Mouse (Mus musculus): ENCODE data around the gene Nhp2. TPM values are rescaled to one million over a fixed set of nuclear protein-coding genes. Genes with fewer than 3 reads are reported as not detected.
"Not testable (repeated sequence)": the region's sequence is repeated elsewhere in the genome, so short reads cannot be mapped to it uniquely, and the experiment has no call there.

The Nhp2 gene
- polyA plus RNA-seq, 2 experiments: 78.3 to 136 TPM

DNA sequence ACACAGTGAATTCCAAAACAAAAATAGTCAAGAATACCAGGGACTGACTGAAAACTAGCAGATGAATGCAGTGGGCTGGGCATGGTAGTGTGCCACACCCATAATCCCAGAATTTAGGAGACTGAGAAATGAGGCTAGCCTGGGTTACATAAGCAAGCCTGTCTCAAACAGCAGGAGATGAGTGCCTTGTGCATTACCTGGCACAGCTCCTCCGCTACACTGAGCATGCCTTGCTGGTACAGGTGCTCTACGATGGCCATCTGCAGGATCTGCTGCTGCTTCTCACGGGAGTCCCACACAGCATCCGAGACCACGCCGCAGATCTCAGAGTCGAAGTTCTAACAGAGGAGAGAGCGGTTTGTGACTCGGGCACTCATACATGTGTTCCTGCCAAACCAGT is 7.9 kb downstream of the Nhp2 start:
- peaks cover 0 to 3% of the 10 kb centered on the region in 2 experiments; a peak in 2 of 4 replicates for H3K4me1 ChIP-seq (replicated peaks; ENCODE audit: control insufficient read depth in 2 of 2, insufficient read depth in 2 of 2, low read length in 1 of 2)
- no peaks in the 10 kb centered on the region for H3K27me3 ChIP-seq (ENCODE audit: control insufficient read depth, insufficient read depth, low read length)
- H3K9me3 ChIP-seq (ENCODE audit: control insufficient read depth, low read length): no peaks in the 10 kb centered on the region
- no peak overlapping the region for H3K27ac ChIP-seq
- no peak for ATAC-seq (ENCODE audit: insufficient read depth)
- 83% methylated on average over 9 of the region's 9 CpGs for WGBS (ENCODE audit: insufficient replicate concordance)
- H3K4me3 ChIP-seq (ENCODE audit: insufficient read depth in 1 of 2, low read depth in 2 of 2, low read length in 2 of 2): no peak overlapping the region
- no peak for DNase-seq (ENCODE audit: low read depth in 3 of 3, low spot score in 3 of 3)
- no peak overlapping the region for H3K9ac ChIP-seq (replicated peaks)
- no peak for TF ChIP-seq CTCF (IDR thresholded peaks at IDR 0.05; ENCODE audit: low read depth)
- TF ChIP-seq EP300 (IDR thresholded peaks at IDR 0.05; ENCODE audit: low read depth): no peak
- peaks cover 44% of the 10 kb centered on the region for H3K36me3 ChIP-seq (replicated peaks; ENCODE audit: control insufficient read depth, insufficient read depth, low read depth)
- H3K4me2 ChIP-seq (ENCODE audit: low read depth): no peak overlapping the region

DNA sequence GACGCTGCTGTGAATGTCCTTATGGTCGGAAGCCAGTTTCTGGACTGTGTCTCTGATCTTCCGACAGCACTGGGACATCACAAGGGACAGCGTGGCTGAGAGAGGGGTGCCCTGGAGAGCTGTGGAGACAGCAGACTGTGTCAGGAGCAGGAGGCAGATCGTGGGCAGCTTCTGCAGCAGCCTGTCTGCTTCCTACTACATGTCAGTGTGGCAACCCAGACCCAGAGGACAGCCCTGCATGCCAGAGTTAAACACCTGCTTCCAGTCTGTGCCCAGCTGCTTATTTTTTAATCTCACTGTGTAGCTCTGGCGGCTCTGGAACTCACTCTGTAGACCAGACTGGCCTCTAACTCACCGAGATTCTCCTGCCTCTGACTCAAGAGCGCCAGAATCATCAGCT is 8.4 kb downstream of the Nhp2 start:
- peaks cover 39% of the 10 kb centered on the region for H3K36me3 ChIP-seq (replicated peaks; ENCODE audit: control insufficient read depth, insufficient read depth, low read depth)

DNA sequence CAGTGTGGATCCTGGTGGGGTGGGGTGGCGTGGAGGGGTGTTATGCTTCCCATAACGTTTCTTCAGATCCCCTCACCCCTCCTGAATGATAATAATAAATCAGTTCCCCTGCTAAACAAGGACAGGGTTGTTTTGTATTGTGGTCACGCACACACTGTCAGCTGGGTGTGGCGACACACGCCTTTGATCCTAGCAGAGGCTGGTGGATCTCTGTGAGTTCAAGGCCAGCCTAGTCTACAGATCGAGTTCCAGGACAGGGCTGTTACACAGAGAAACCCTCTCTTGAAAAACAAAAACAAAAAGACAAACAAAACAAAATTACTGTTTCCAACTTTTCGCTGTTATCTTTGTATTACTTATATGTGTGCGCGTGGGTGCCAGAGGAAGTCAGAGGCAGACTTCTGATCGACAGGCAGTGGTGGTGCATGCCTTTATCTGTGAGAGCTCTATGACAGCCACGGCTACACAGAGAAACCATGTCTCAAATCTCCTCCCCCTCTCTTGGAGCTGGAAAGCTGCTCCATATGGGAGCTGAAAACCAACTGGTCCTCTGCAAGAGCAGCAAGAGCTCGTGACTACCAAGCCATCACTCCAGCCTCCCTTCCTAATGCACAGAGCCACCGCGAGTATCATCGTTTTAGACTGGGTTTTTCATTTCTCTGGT is 10.2 kb downstream of the Nhp2 start:
- Histone ChIP-seq H3K9me3 (ENCODE audit: control insufficient read depth, low read length) (no peaks in the 10 kb centered on the region), H3K4me2 (ENCODE audit: low read depth) (no peak overlapping the region), H3K9ac (replicated peaks) (no peak overlapping the region), H3K4me1 (replicated peaks; ENCODE audit: control insufficient read depth in 2 of 2, insufficient read depth in 2 of 2, low read length in 1 of 2) (peaks cover 0 to 8% of the 10 kb centered on the region in 2 experiments; a peak in 2 of 4 replicates), H3K36me3 (replicated peaks; ENCODE audit: control insufficient read depth, insufficient read depth, low read depth) (peaks cover 21% of the 10 kb centered on the region), H3K27ac (no peak overlapping the region), H3K27me3 (ENCODE audit: control insufficient read depth, insufficient read depth, low read length) (no peaks in the 10 kb centered on the region), H3K4me3 (ENCODE audit: insufficient read depth in 1 of 2, low read depth in 2 of 2, low read length in 2 of 2) (no peak overlapping the region)
- no peak for DNase-seq (ENCODE audit: low read depth in 3 of 3, low spot score in 3 of 3)
- 43% methylated on average over 15 of the region's 15 CpGs for WGBS (ENCODE audit: insufficient replicate concordance)
- ATAC-seq (ENCODE audit: insufficient read depth): no peak
- no peak for TF ChIP-seq EP300 (IDR thresholded peaks at IDR 0.05; ENCODE audit: low read depth)
- TF ChIP-seq CTCF (IDR thresholded peaks at IDR 0.05; ENCODE audit: low read depth): no peak

More for the DNA sequence above, 8.4 kb downstream of the Nhp2 start:
- H3K4me3 ChIP-seq (ENCODE audit: insufficient read depth in 1 of 2, low read depth in 2 of 2, low read length in 2 of 2): no peak overlapping the region
- no peaks in the 10 kb centered on the region for H3K9me3 ChIP-seq (ENCODE audit: control insufficient read depth, low read length)
- H3K27ac ChIP-seq: no peak overlapping the region
- no peak for ATAC-seq (ENCODE audit: insufficient read depth)
- TF ChIP-seq EP300 (IDR thresholded peaks at IDR 0.05; ENCODE audit: low read depth) (no peak), CTCF (IDR thresholded peaks at IDR 0.05; ENCODE audit: low read depth) (no peak)
- H3K4me2 ChIP-seq (ENCODE audit: low read depth): no peak overlapping the region
- H3K4me1 ChIP-seq (replicated peaks; ENCODE audit: control insufficient read depth in 2 of 2, insufficient read depth in 2 of 2, low read length in 1 of 2): peaks cover 0 to 3% of the 10 kb centered on the region in 2 experiments; a peak in 2 of 4 replicates
- H3K9ac ChIP-seq (replicated peaks): no peak overlapping the region
- 81% methylated on average over 8 of the region's 8 CpGs for WGBS (ENCODE audit: insufficient replicate concordance)
- no peak for DNase-seq (ENCODE audit: low read depth in 3 of 3, low spot score in 3 of 3)
- no peaks in the 10 kb centered on the region for H3K27me3 ChIP-seq (ENCODE audit: control insufficient read depth, insufficient read depth, low read length)

DNA sequence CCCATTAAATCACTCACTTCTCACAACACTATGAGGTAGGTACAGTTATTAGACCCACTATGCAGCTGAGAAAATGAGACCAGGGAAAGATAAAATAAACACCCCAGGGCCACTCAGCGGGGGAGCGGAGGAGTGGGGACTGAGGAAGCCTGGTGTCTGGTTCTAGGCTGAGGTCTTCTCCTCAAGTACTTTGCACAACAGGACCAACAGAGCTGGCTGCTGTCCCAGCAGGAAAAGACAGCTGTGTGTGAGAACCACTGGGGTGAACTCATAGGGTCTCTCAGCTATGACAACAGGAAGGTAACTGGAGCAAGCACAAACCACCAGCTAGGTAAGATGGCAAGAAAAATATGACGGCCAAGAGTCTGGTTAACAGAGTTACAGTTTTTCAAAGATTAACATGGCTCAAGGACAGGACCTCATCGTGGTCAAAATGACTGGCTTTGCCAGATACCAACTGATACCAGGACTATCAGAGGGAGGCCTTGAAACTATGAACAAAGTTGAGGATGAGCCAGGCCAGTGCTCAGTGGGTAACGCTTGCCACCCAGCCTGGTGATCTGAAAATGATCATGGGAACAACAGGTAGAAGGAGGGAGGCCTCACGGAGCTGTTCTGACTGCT is 12.7 kb downstream of the Nhp2 start:
- no peak overlapping the region for H3K4me3 ChIP-seq (ENCODE audit: insufficient read depth in 1 of 2, low read depth in 2 of 2, low read length in 2 of 2)
- H3K4me1 ChIP-seq (replicated peaks; ENCODE audit: control insufficient read depth in 2 of 2, insufficient read depth in 2 of 2, low read length in 1 of 2): peaks cover 0 to 13% of the 10 kb centered on the region in 2 experiments; a peak in 3 of 4 replicates
- DNase-seq (ENCODE audit: low read depth in 3 of 3, low spot score in 3 of 3): no peak
- H3K4me2 ChIP-seq (ENCODE audit: low read depth): no peak overlapping the region
- no peak for TF ChIP-seq CTCF (IDR thresholded peaks at IDR 0.05; ENCODE audit: low read depth)
- no peak for TF ChIP-seq EP300 (IDR thresholded peaks at IDR 0.05; ENCODE audit: low read depth)
- no peak overlapping the region for H3K9ac ChIP-seq (replicated peaks)
- ATAC-seq (ENCODE audit: insufficient read depth): no peak
- no peak overlapping the region for H3K27ac ChIP-seq
- no peaks in the 10 kb centered on the region for H3K27me3 ChIP-seq (ENCODE audit: control insufficient read depth, insufficient read depth, low read length)
- no peaks in the 10 kb centered on the region for H3K9me3 ChIP-seq (ENCODE audit: control insufficient read depth, low read length)
- WGBS (ENCODE audit: insufficient replicate concordance): 55% methylated on average over 6 of the region's 6 CpGs
- peaks cover 9% of the 10 kb centered on the region; the same call in 1 of the 2 replicates for H3K36me3 ChIP-seq (replicated peaks; ENCODE audit: control insufficient read depth, insufficient read depth, low read depth)

DNA sequence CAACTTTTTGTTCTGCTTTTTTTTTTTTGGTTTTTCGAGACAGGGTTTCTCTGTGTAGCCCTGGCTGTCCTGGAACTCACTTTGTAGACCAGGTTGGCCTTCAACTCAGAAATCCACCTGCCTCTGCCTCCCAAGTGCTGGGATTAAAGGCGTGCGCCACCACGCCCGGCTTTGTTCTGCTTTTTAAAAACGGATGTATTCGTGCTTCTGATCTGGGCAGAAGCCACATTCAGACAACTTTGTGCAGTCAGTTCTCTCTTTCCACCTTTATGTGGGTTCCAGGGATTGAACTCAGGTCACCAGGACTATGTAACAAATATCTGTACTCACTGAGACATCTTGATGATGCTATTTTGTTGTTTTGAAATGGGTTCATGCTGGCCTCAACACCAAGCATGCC is 13.7 kb downstream of the Nhp2 start:
- not testable (repeated sequence) for H3K36me3 ChIP-seq (replicated peaks; ENCODE audit: control insufficient read depth, insufficient read depth, low read depth); H3K9ac ChIP-seq (replicated peaks); ATAC-seq (ENCODE audit: insufficient read depth); DNase-seq (ENCODE audit: low read depth in 3 of 3, low spot score in 3 of 3); H3K4me3 ChIP-seq (ENCODE audit: insufficient read depth in 1 of 2, low read depth in 2 of 2, low read length in 2 of 2); H3K4me2 ChIP-seq (ENCODE audit: low read depth); H3K27ac ChIP-seq; H3K9me3 ChIP-seq (ENCODE audit: control insufficient read depth, low read length); H3K27me3 ChIP-seq (ENCODE audit: control insufficient read depth, insufficient read depth, low read length)
- peaks cover 0 to 19% of the 10 kb centered on the region in 2 experiments; a peak in 3 of 4 replicates for H3K4me1 ChIP-seq (replicated peaks; ENCODE audit: control insufficient read depth in 2 of 2, insufficient read depth in 2 of 2, low read length in 1 of 2)
- 66% methylated on average over 7 of the region's 7 CpGs for WGBS (ENCODE audit: insufficient replicate concordance)

Data from liver, embryonic 14.5 days (tissue).